Mouse (Mus musculus) stomach, postnatal 0 days (tissue): ENCODE measurements around the gene Sdc4.

Source experiments
- CTCF ChIP-seq: IDR thresholded peaks from 2 replicates; pipeline ENCODE4 v1.5.1; 2016; ENCODE audit warnings: antibody characterized with exemption, low read depth, mild to moderate bottlenecking, moderate library complexity
- EP300 ChIP-seq: optimal IDR thresholded peaks from 2 replicates; pipeline ENCODE3; 2016; ENCODE audit warnings: antibody characterized with exemption

DNA sequence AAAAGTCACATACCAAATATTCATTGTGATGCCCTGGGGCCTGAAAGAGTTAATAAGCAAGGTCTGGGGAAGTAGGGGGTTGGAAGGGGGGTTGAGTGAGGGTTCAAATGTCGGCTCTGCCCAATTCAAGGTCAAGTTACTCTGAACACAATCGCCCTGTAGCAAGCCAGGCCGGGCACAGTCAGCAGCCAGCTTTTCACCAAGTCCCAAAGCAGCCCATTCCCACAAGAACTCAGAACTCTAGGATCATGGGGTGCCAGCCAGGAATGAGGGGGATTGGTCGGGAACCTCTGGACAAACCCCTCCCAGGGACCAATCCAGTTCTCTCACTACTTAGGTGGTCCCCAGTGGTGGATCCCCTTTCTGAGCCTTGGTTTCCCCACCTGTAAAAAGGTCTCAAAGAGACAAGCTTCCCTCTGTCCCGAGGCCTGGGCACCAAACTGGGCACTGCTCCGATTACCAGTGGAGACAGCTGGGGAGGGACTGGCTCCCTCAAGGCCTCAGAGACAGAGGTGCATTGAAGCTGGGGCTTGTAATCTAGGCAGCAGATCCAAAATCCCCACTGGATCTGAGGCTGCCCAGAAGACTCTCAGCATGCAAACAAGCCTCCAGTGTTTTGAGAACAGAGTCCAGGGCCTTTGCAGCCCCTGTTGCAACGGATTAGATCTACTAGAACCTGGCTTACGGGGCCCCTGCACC is 7.3 kb downstream of the Sdc4 start:
- TF ChIP-seq CTCF (no peak), EP300 (no peak)
